Mouse (Mus musculus): Measurements from ENCODE around the gene Slc25a21. TPM values are rescaled to one million over a fixed set of nuclear protein-coding genes. Genes with fewer than 3 reads are reported as not detected.

Gene Slc25a21
- polyA plus RNA-seq, 1 experiment, result not detected

- H3K4me1 ChIP-seq (ENCODE audit: control insufficient read depth, insufficient read depth, insufficient read length, low read length), result no peaks in the 10 kb centered on the region
- H3K4me3 ChIP-seq (ENCODE audit: low read depth, low read length), result no peak overlapping the region
- no peaks in the 10 kb centered on the region for H3K27me3 ChIP-seq (ENCODE audit: control insufficient read depth, insufficient read depth, low read length)
- H3K27ac ChIP-seq (ENCODE audit: insufficient read depth, low read depth, low read length), result no peak overlapping the region
- 20% methylated on average over 2 of the region's 2 CpGs for WGBS
- TF ChIP-seq POLR2A (IDR thresholded peaks at IDR 0.05; ENCODE audit: low read depth, low read length) (no peak), CTCF (IDR thresholded peaks at IDR 0.05; ENCODE audit: extremely low read depth, insufficient read length, insufficient replicate concordance, low read depth, low read length) (no peak)
- no peaks in the 10 kb centered on the region for H3K36me3 ChIP-seq (ENCODE audit: control insufficient read depth, insufficient read depth, low read length)
Observed at GRCm38 (mm10) chr12:56807483-56807882, 389.8 kb downstream of the Slc25a21 start.

- no peaks in the 10 kb centered on the region for H3K36me3 ChIP-seq (ENCODE audit: control insufficient read depth, insufficient read depth, low read length)
- no peaks in the 10 kb centered on the region for H3K4me1 ChIP-seq (ENCODE audit: control insufficient read depth, insufficient read depth, insufficient read length, low read length)
- H3K27me3 ChIP-seq (ENCODE audit: control insufficient read depth, insufficient read depth, low read length), result no peaks in the 10 kb centered on the region
- no peak for TF ChIP-seq CTCF (IDR thresholded peaks at IDR 0.05; ENCODE audit: extremely low read depth, insufficient read length, insufficient replicate concordance, low read depth, low read length)
- TF ChIP-seq POLR2A (IDR thresholded peaks at IDR 0.05; ENCODE audit: low read depth, low read length), result no peak
- WGBS, result 63% methylated on average over 2 of the region's 2 CpGs
- no peak overlapping the region for H3K27ac ChIP-seq (ENCODE audit: insufficient read depth, low read depth, low read length)
- H3K4me3 ChIP-seq (ENCODE audit: low read depth, low read length), result no peak overlapping the region
Observed at GRCm38 (mm10) chr12:56807078-56807477, 390.2 kb downstream of the Slc25a21 start.

- Histone ChIP-seq H3K27ac (ENCODE audit: insufficient read depth, low read depth, low read length) (no peak overlapping the region), H3K27me3 (ENCODE audit: control insufficient read depth, insufficient read depth, low read length) (no peaks in the 10 kb centered on the region), H3K4me1 (ENCODE audit: control insufficient read depth, insufficient read depth, insufficient read length, low read length) (no peaks in the 10 kb centered on the region), H3K4me3 (ENCODE audit: low read depth, low read length) (no peak overlapping the region), H3K36me3 (ENCODE audit: control insufficient read depth, insufficient read depth, low read length) (no peaks in the 10 kb centered on the region)
- TF ChIP-seq POLR2A (IDR thresholded peaks at IDR 0.05; ENCODE audit: low read depth, low read length) (no peak), CTCF (IDR thresholded peaks at IDR 0.05; ENCODE audit: extremely low read depth, insufficient read length, insufficient replicate concordance, low read depth, low read length) (no peak)
- 62% methylated on average over 3 of the region's 3 CpGs for WGBS
Observed at GRCm38 (mm10) chr12:56804487-56804886, 392.8 kb downstream of the Slc25a21 start.

GRCm38 (mm10) chr12:56798641-56799415 lies 398.4 kb downstream of the Slc25a21 start:
- H3K36me3 ChIP-seq (ENCODE audit: control insufficient read depth, insufficient read depth, low read length), result no peaks in the 10 kb centered on the region
- TF ChIP-seq POLR2A (IDR thresholded peaks at IDR 0.05; ENCODE audit: low read depth, low read length) (no peak), CTCF (IDR thresholded peaks at IDR 0.05; ENCODE audit: extremely low read depth, insufficient read length, insufficient replicate concordance, low read depth, low read length) (no peak)
- H3K4me3 ChIP-seq (ENCODE audit: low read depth, low read length), result no peak overlapping the region
- H3K27me3 ChIP-seq (ENCODE audit: control insufficient read depth, insufficient read depth, low read length), result no peaks in the 10 kb centered on the region
- no peak overlapping the region for H3K27ac ChIP-seq (ENCODE audit: insufficient read depth, low read depth, low read length)
- no peaks in the 10 kb centered on the region for H3K4me1 ChIP-seq (ENCODE audit: control insufficient read depth, insufficient read depth, insufficient read length, low read length)
- 75% methylated on average over 6 of the region's 6 CpGs for WGBS

- H3K4me1 ChIP-seq (ENCODE audit: control insufficient read depth, insufficient read depth, insufficient read length, low read length), result no peaks in the 10 kb centered on the region
- H3K36me3 ChIP-seq (ENCODE audit: control insufficient read depth, insufficient read depth, low read length), result no peaks in the 10 kb centered on the region
- H3K4me3 ChIP-seq (ENCODE audit: low read depth, low read length), result no peak overlapping the region
- no peak overlapping the region for H3K27ac ChIP-seq (ENCODE audit: insufficient read depth, low read depth, low read length)
- no peaks in the 10 kb centered on the region for H3K27me3 ChIP-seq (ENCODE audit: control insufficient read depth, insufficient read depth, low read length)
- no peak for TF ChIP-seq POLR2A (IDR thresholded peaks at IDR 0.05; ENCODE audit: low read depth, low read length)
- no peak for TF ChIP-seq CTCF (IDR thresholded peaks at IDR 0.05; ENCODE audit: extremely low read depth, insufficient read length, insufficient replicate concordance, low read depth, low read length)
- 68% methylated on average over 4 of the region's 4 CpGs for WGBS
Observed at GRCm38 (mm10) chr12:56789236-56789635, 408.0 kb downstream of the Slc25a21 start.

- TF ChIP-seq CTCF (IDR thresholded peaks at IDR 0.05; ENCODE audit: extremely low read depth, insufficient read length, insufficient replicate concordance, low read depth, low read length), result no peak
- no peak for TF ChIP-seq POLR2A (IDR thresholded peaks at IDR 0.05; ENCODE audit: low read depth, low read length)
- no peak overlapping the region for H3K27ac ChIP-seq (ENCODE audit: insufficient read depth, low read depth, low read length)
- H3K4me1 ChIP-seq (ENCODE audit: control insufficient read depth, insufficient read depth, insufficient read length, low read length), result no peaks in the 10 kb centered on the region
- H3K36me3 ChIP-seq (ENCODE audit: control insufficient read depth, insufficient read depth, low read length), result no peaks in the 10 kb centered on the region
- no peaks in the 10 kb centered on the region for H3K27me3 ChIP-seq (ENCODE audit: control insufficient read depth, insufficient read depth, low read length)
- 79% methylated on average over 1 of the region's 1 CpGs for WGBS
- no peak overlapping the region for H3K4me3 ChIP-seq (ENCODE audit: low read depth, low read length)
Observed at GRCm38 (mm10) chr12:56785250-56785649, 412.0 kb downstream of the Slc25a21 start.

GRCm38 (mm10) chr12:56781196-56781595 lies 416.1 kb downstream of the Slc25a21 start:
- TF ChIP-seq POLR2A (IDR thresholded peaks at IDR 0.05; ENCODE audit: low read depth, low read length), result no peak
- no peak for TF ChIP-seq CTCF (IDR thresholded peaks at IDR 0.05; ENCODE audit: extremely low read depth, insufficient read length, insufficient replicate concordance, low read depth, low read length)
- Histone ChIP-seq H3K36me3 (ENCODE audit: control insufficient read depth, insufficient read depth, low read length) (no peaks in the 10 kb centered on the region), H3K4me3 (ENCODE audit: low read depth, low read length) (no peak overlapping the region), H3K4me1 (ENCODE audit: control insufficient read depth, insufficient read depth, insufficient read length, low read length) (no peaks in the 10 kb centered on the region), H3K27ac (ENCODE audit: insufficient read depth, low read depth, low read length) (no peak overlapping the region), H3K27me3 (ENCODE audit: control insufficient read depth, insufficient read depth, low read length) (no peaks in the 10 kb centered on the region)
- 68% methylated on average over 5 of the region's 5 CpGs for WGBS
